Mouse (Mus musculus): Measurements from ENCODE around the gene Pard3b. TPM values are rescaled to one million over a fixed set of nuclear protein-coding genes. Genes with fewer than 3 reads are reported as not detected.
A peak's percentile ranks its signal among the peaks of the same experiment; 100 is the strongest.

Gene Pard3b
- polyA plus RNA-seq, 1 experiment from 2014 or later, result 12.5 TPM

DNA sequence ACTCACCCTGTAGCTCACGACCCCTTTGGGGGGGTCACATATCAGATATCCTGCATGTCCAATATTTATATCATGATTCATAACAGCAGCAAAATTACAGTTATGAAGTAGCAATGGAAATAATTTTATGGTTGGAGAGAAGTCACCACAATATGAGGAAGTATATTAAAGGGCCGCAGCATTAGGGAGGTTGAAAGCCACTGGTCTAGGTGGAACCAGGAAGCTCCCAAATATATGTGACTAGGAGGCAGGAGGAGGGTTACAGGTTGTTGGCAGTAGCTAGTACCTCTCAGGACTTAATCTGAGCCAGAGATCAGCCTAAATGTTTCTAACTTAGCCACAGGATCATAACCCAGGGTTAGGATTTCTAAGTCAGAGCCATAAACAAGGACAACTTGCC, 1008.2 kb downstream of the Pard3b start:
- Histone ChIP-seq H3K27ac (replicated peaks) (no peak overlapping the region), H3K9ac (no peak overlapping the region), H3K4me1 (replicated peaks) (peaks cover 22% of the 10 kb centered on the region), H3K36me3 (no peaks in the 10 kb centered on the region), H3K4me3 (no peak overlapping the region), H3K9me3 (no peaks in the 10 kb centered on the region), H3K27me3 (0 out of 2 replicates have a peak, but pooled peaks cover 2% of the 10 kb centered on the region), H3K4me2 (no peak overlapping the region)
- 94% methylated on average over 2 of the region's 2 CpGs for WGBS
- ATAC-seq (ENCODE audit: low read depth), result no peak

DNA sequence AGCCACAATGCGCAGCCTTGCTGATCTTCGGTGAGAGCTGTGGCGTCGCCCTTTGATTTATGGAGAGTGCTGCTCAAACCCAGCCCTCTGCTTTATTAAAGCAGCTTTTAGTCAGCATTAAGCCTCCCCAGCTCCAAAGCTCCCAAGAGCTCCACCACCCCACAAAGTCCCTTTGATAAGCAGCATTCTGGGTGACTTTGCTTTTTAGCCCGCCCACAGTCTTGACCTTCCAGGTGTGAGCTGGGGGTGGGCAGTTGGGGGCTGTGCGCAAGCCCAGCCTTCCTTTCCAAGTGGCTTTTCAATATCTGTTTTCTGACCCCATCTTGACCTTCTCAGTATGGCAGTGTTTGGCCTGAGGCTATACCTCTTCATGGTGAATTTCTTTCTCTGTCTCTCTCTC, 1009.5 kb downstream of the Pard3b start:
- H3K4me1 ChIP-seq (replicated peaks), result peaks cover 22% of the 10 kb centered on the region
- 0 out of 2 replicates have a peak, but pooled peaks cover 2% of the 10 kb centered on the region for H3K27me3 ChIP-seq
- 7% methylated on average over 6 of the region's 6 CpGs for WGBS
- peak overlapping the region; percentile 35 for H3K4me2 ChIP-seq
- no peak overlapping the region for H3K9ac ChIP-seq
- H3K27ac ChIP-seq (replicated peaks), result peak overlapping the region; percentile 46
- H3K4me3 ChIP-seq, result no peak overlapping the region
- H3K36me3 ChIP-seq, result no peaks in the 10 kb centered on the region
- ATAC-seq (ENCODE audit: low read depth), result 0 out of 2 replicates have a peak, but pooled peaks have one; percentile 50
- no peaks in the 10 kb centered on the region for H3K9me3 ChIP-seq

- WGBS, result 12% methylated on average over 5 of the region's 5 CpGs
- H3K27ac ChIP-seq (replicated peaks), result no peak overlapping the region
- H3K36me3 ChIP-seq, result no peaks in the 10 kb centered on the region
- no peaks in the 10 kb centered on the region for H3K9me3 ChIP-seq
- H3K4me2 ChIP-seq, result no peak overlapping the region
- peaks cover 22% of the 10 kb centered on the region for H3K4me1 ChIP-seq (replicated peaks)
- 0 out of 2 replicates have a peak, but pooled peaks cover 2% of the 10 kb centered on the region for H3K27me3 ChIP-seq
- ATAC-seq (ENCODE audit: low read depth), result no peak
- H3K4me3 ChIP-seq, result no peak overlapping the region
- no peak overlapping the region for H3K9ac ChIP-seq
These were observed 1010.0 kb downstream of the Pard3b start for GRCm38 (mm10) chr1:62648591-62648990.

- H3K27ac ChIP-seq (replicated peaks), result no peak overlapping the region
- no peak overlapping the region for H3K4me3 ChIP-seq
- no peak for ATAC-seq (ENCODE audit: low read depth)
- no peaks in the 10 kb centered on the region for H3K9me3 ChIP-seq
- no peak overlapping the region for H3K4me2 ChIP-seq
- H3K9ac ChIP-seq, result no peak overlapping the region
- WGBS, result 90% methylated on average over 5 of the region's 5 CpGs
- 0 out of 2 replicates have a peak, but pooled peaks cover 2% of the 10 kb centered on the region for H3K27me3 ChIP-seq
- H3K36me3 ChIP-seq, result no peaks in the 10 kb centered on the region
- H3K4me1 ChIP-seq (replicated peaks), result peaks cover 31% of the 10 kb centered on the region
These were observed 1011.9 kb downstream of the Pard3b start for GRCm38 (mm10) chr1:62650491-62650890.

- no peak overlapping the region for H3K4me2 ChIP-seq
- peaks cover 14% of the 10 kb centered on the region; the same call in 1 of the 2 replicates for H3K4me1 ChIP-seq (replicated peaks)
- no peaks in the 10 kb centered on the region for H3K9me3 ChIP-seq
- no peak for ATAC-seq (ENCODE audit: low read depth)
- no peak overlapping the region for H3K9ac ChIP-seq
- WGBS, result 65% methylated on average over 6 of the region's 6 CpGs
- 0 out of 2 replicates have a peak, but pooled peaks cover 2% of the 10 kb centered on the region for H3K27me3 ChIP-seq
- H3K4me3 ChIP-seq, result no peak overlapping the region
- no peaks in the 10 kb centered on the region for H3K36me3 ChIP-seq
- H3K27ac ChIP-seq (replicated peaks), result no peak overlapping the region
These were observed 1015.8 kb downstream of the Pard3b start for GRCm38 (mm10) chr1:62654436-62654835.

- H3K27me3 ChIP-seq, result no peaks in the 10 kb centered on the region
- H3K9me3 ChIP-seq, result 0 out of 2 replicates have a peak, but pooled peaks cover 6% of the 10 kb centered on the region
- 44% methylated on average over 8 of the region's 8 CpGs for WGBS
- peak overlapping the region; percentile 14; the same call in 1 of the 2 replicates for H3K27ac ChIP-seq (replicated peaks)
- no peak overlapping the region for H3K4me2 ChIP-seq
- H3K36me3 ChIP-seq, result no peaks in the 10 kb centered on the region
- H3K9ac ChIP-seq, result no peak overlapping the region
- ATAC-seq (ENCODE audit: low read depth), result no peak; the same call in 1 of the 2 replicates
- peaks cover 7% of the 10 kb centered on the region; the same call in 1 of the 2 replicates for H3K4me1 ChIP-seq (replicated peaks)
- H3K4me3 ChIP-seq, result no peak overlapping the region
These were observed 1026.5 kb downstream of the Pard3b start for GRCm38 (mm10) chr1:62664960-62665645.

DNA sequence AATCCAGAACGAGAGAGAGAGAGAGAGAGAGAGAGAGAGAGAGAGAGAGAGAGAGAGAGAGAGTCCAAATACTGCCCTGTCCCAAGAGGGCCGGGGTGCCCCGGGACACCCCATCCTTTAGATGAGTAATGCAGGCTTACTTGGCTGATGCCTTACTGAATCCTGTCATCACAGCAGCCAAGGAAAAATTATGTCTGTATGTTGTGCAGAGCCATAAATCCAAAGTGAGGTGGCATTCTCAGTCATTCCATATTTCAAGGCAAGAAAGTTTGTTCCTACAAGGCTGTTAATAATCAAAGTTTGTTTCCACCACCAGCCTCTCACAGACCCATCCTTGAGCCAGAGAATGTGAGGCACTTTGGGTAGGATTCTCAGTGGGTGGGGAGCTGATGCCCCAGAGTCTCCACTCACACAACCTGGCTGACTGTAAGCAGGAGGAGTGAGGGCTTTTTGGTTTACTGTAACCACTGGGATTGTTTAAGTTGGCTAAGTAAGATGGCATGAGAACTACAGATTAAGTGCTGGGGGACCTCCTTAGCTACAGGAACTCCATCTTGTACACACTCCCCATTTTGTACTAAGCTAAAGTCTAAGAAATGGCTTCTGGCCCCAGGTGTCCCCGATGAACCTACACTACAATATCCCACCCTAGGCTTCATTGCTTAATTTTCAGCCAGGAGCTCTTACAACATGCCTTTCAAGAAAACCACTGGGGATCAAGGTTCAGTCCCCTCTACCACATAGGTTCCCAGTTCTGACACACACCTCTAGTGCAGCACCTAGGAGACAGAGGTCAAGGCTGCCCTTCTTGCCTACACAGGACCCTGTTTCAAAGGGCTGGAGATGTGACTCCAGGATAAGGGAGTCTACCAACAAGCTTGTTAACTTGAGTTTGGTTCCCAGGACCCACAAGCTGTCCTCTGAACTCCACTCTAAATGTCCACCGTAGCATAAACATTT, 1027.4 kb downstream of the Pard3b start:
- Histone ChIP-seq H3K4me3 (no peak overlapping the region), H3K9me3 (0 out of 2 replicates have a peak, but pooled peaks cover 6% of the 10 kb centered on the region), H3K36me3 (no peaks in the 10 kb centered on the region), H3K4me2 (no peak overlapping the region), H3K9ac (no peak overlapping the region), H3K27ac (replicated peaks) (no peak overlapping the region), H3K27me3 (no peaks in the 10 kb centered on the region), H3K4me1 (replicated peaks) (peaks cover 7% of the 10 kb centered on the region; the same call in 1 of the 2 replicates)
- WGBS, result 86% methylated on average over 5 of the region's 5 CpGs
- ATAC-seq (ENCODE audit: low read depth), result no peak

GRCm38 (mm10) chr1:62666780-62667179, 1028.2 kb downstream of the Pard3b start:
- H3K27me3 ChIP-seq, result no peaks in the 10 kb centered on the region
- no peak overlapping the region for H3K27ac ChIP-seq (replicated peaks)
- 0 out of 2 replicates have a peak, but pooled peaks cover 6% of the 10 kb centered on the region for H3K9me3 ChIP-seq
- H3K4me2 ChIP-seq, result no peak overlapping the region
- WGBS, result 82% methylated on average over 5 of the region's 5 CpGs
- ATAC-seq (ENCODE audit: low read depth), result no peak
- H3K36me3 ChIP-seq, result no peaks in the 10 kb centered on the region
- no peak overlapping the region for H3K9ac ChIP-seq
- no peak overlapping the region for H3K4me3 ChIP-seq
- peaks cover 7% of the 10 kb centered on the region; the same call in 1 of the 2 replicates for H3K4me1 ChIP-seq (replicated peaks)

DNA sequence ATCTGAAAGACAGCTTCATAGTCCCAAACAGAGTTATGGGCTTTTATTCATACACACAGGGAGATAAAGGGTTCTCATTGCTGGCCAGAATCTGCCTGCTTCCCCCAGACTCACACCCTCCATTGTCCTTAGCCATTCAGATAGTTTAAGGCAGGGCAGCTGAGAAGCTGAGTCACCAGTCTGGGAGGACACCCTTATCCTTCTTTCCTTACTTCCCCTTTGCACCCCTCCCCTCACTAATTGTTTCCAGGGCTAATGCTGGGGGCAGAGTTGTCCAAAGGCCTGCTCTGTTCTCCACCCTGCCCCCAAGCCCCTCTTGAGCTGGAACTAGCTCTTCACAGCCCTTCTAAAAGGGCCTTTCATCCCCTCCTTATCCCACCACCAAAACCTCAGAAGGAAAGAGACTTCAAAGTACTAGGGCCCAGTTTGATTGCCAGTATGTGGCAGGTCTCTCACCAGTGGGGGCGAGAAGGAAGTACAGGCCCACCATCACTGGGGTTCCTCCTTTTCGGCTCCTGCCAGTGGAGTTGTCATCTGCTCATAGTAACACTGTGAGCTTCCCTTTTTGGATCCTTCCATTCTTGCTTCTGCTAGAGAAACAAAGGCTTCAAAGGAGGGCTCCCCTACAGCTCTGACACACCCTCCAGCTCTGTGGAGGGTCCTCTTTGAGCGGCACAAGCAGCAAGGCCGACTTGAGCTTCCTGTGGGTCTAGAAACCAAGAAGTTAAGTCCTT, 1040.2 kb downstream of the Pard3b start:
- Histone ChIP-seq H3K9ac (no peak overlapping the region), H3K36me3 (no peaks in the 10 kb centered on the region), H3K4me1 (replicated peaks) (peaks cover 19% of the 10 kb centered on the region), H3K27me3 (no peaks in the 10 kb centered on the region), H3K27ac (replicated peaks) (no peak overlapping the region), H3K9me3 (no peaks in the 10 kb centered on the region), H3K4me3 (no peak overlapping the region), H3K4me2 (no peak overlapping the region)
- WGBS, result 40% methylated on average over 4 of the region's 4 CpGs
- no peak for ATAC-seq (ENCODE audit: low read depth)

GRCm38 (mm10) chr1:62679466-62679865, 1040.8 kb downstream of the Pard3b start:
- Histone ChIP-seq H3K9ac (no peak overlapping the region), H3K27ac (replicated peaks) (no peak overlapping the region), H3K4me3 (no peak overlapping the region), H3K4me2 (no peak overlapping the region), H3K9me3 (no peaks in the 10 kb centered on the region), H3K4me1 (replicated peaks) (peaks cover 20% of the 10 kb centered on the region), H3K36me3 (no peaks in the 10 kb centered on the region), H3K27me3 (no peaks in the 10 kb centered on the region)
- no peak for ATAC-seq (ENCODE audit: low read depth)
- WGBS, result 91% methylated on average over 2 of the region's 2 CpGs

Measured in neural tube, embryonic 13.5 days (tissue).